Mouse (Mus musculus) embryo, embryonic 11.5 days (tissue): Measurements from ENCODE around the gene Sumf1.
A peak's percentile ranks its signal among the peaks of the same experiment; 100 is the strongest.

Experiments
- DNase-seq: peaks from one replicate; pipeline ENCODE4 v3.0.0-alpha.2; 2012; ENCODE audit warnings: low read depth, low spot score

The Sumf1 gene

DNA sequence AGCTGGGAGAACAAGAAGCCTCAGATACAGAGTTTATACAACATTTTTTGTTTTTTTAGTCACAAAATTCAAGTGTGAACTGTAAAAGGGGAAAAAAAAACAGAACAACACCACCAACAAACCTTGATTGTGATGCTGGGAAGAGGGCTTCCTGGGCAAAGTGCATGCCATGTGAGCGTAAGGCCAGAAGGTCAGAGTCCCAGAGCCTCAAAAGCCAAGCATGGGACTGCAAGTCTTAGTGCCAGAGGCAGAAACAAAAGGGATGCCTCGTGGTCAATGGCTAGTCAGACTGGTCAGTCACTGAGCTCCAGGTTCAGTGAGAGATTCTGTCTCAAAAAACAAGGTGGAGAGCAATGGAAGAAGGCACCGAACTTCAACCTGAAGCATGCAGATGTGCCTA is 92.7 kb downstream of the Sumf1 start:
- DNase-seq = no peak

DNA sequence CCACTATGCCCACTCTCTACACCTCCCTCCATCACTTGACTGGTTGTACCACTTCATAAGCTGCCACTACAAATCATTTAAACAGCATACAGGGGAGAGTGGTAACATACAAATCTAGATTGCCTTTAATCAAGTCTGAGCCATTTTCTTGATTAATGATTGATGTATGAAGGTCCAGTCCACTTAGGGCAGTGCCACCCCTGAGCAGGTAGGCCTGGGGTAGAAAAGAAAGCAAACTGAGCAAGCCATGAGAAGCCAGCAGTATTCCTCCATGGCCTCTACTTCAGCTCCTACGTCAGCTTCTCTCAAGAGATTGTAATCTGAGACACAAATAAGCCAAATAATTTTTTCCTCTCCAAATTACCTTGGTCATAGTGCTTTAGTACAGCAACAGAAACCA is 94.1 kb downstream of the Sumf1 start:
- DNase-seq = no peak

GRCm38 (mm10) chr6:108075857-108076256 is 109.5 kb downstream of the Sumf1 start:
- no peak for DNase-seq

DNA sequence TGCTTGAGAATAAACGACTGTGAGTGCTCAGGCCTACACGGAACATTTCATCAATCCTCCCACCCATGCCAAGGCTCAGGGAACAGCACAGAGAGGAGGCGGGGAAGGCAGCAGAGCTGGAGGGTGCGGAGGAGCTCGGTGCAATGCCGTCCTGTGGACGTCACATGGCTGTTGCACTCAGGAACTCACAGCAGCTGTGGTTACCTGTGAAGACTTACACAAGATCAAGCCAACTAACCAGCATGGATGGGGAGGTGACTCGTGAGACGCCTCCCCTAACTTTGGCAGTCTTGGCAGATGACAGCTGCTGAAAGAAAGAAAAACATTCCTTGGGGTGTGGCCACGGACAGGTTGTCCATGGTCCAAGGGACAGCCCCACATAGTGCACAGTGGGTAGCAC is 110.8 kb downstream of the Sumf1 start:
- DNase-seq = no peak

DNA sequence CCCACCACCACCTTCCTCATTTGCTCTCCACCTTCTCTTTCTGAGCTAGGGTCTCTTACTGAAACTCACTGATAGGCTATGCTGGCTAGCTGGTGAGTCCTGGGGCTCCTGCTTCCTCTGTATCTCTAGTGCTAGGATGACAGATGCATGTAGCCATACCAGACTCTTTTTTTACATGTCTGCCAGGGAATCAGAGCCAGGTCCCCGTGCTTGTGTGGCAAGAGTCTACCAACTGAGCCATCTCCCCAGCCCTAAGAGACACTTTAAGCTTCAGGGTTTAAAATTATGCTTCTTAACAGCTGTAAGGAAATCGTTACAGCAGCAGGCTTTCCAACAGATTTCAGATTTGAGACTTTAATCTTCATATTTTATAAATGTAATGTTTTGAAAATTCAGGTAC is 111.5 kb downstream of the Sumf1 start:
- no peak for DNase-seq

GRCm38 (mm10) chr6:108073071-108073470 is 112.3 kb downstream of the Sumf1 start:
- DNase-seq = no peak

DNA sequence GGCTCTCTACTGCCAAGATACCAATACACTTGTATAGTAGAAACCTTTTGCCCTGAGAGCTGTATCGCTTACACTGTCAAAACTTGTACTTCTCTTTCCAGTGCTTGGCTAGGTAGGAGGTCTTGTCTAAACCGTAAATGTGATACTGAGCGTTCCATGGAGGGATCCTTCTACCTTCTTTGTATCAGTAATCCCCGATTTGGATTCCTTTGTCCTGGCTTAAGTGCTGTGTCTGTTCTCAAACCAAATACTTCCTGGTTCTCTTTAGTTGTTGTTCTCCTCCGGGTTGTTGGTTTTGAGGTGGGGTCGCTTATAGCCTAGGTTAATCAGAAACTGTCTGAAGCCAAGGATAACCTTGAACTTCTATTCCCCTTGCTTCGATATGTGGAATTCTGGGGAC is 114.4 kb downstream of the Sumf1 start:
- no peak for DNase-seq

DNA sequence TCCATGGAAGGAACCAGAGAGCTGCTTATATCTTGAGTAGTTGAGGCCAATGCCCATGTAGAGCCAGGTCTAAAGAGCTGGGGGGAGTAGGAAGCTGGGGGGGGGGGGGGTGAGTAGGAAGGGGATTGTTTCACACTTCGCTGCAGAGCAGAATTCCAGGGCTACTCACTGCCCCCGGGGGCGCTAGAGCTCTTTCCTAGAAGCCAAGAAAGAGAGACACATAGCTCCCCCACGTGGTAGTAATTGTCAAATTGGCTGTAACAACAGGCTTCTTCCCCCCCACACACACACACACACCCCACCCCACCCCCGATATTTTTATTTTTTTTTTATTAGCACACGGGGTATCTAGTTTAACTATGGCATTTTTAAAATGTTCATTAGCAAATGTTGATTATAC is 119.8 kb downstream of the Sumf1 start:
- DNase-seq = peak; percentile 56

DNA sequence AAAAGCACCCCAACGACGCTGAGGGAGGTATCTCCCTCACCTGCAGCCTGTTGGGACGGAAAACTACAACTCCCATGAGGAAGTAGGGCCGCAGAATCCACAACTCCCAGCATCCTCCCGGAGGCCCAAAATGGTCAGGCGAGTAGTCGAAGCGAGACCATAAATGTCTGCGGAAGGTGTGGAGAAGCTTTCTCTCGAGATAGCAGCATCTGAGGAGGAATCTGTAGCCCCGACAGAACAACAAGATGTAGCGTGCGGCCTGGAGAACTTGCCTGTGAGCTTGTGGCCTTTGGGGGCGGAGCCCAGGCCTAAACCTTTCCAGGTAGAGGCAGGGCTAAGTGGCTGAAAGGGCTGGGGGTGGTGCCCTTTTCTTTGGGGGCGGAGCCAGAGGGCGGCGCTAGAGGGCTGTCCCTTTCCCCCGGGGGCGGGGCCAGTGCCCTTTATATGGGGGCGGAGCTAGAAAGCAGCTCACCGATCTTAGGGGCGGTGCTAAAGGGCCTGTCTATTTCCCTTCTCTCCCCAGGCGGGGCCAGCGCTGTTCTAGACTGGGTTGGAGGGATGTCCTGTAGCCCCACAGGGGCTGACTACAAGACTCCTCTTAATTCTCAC is 120.4 kb downstream of the Sumf1 start, which contains the start of gene Setmar:
TSS of gene Setmar (plus strand) at position 128 of the 609 bp plus-strand sequence.
- DNase-seq = peak; percentile 88

GRCm38 (mm10) chr6:108061121-108061520 is 124.3 kb downstream of the Sumf1 start:
- no peak for DNase-seq

DNA sequence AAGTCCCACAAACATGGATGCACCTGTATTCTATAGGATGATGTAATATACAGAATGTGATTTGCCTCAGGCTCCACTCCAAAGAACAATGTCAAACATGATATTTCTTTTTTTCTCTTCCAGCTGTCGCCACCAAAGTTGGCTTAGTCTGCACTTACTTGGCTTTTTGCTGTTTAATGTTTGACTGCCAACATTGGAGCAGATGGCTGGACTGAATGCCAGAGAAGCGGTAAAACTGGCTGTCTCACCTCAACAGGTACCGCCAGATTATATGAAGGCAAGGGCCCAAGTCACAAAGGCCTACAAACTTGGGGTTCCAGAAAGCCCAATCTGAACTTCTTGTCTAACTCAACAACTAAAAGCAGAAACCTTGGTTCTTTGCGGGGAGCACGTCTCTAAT is 127.3 kb downstream of the Sumf1 start:
- no peak for DNase-seq

GRCm38 (mm10) chr6:108057353-108057752 is 128.0 kb downstream of the Sumf1 start:
- no peak for DNase-seq
